Mouse (Mus musculus): ENCODE measurements at regions not wholly inside any gene's neighbourhood (a gene's known extent, or its start where the extent isn't known, plus 50 kb on each side); places are given as distances from the start of the nearest gene placed in this dataset.
"Not testable (repeated sequence)": the region's sequence is repeated elsewhere in the genome, so short reads cannot be mapped to it uniquely, and the experiment has no call there.

- ATAC-seq (replicated peaks; ENCODE audit: poor library complexity) = no peak
These were observed 116.4 kb upstream of the Tet2 start for GRCm38 (mm10) chr3:133661303-133661702.

GRCm38 (mm10) chr3:133664914-133665313 is 120.0 kb upstream of the Tet2 start:
- ATAC-seq (replicated peaks; ENCODE audit: poor library complexity) = no peak

GRCm38 (mm10) chr3:133665425-133666317 is 120.7 kb upstream of the Tet2 start:
- ATAC-seq (replicated peaks; ENCODE audit: poor library complexity) = no peak

GRCm38 (mm10) chr3:133672742-133673447 is 128.0 kb upstream of the Tet2 start:
- peak; percentile 61 for ATAC-seq (replicated peaks; ENCODE audit: poor library complexity)

- no peak for ATAC-seq (replicated peaks; ENCODE audit: poor library complexity)
These were observed 133.0 kb upstream of the Tet2 start for GRCm38 (mm10) chr3:133677892-133678291.

GRCm38 (mm10) chr3:133679891-133680290 is 135.0 kb upstream of the Tet2 start:
- peak; percentile 44 for ATAC-seq (replicated peaks; ENCODE audit: poor library complexity)

- ATAC-seq (replicated peaks; ENCODE audit: poor library complexity) = peak; percentile 67
These were observed 135.4 kb upstream of the Tet2 start for GRCm38 (mm10) chr3:133680343-133680742.

- no peak for ATAC-seq (replicated peaks; ENCODE audit: poor library complexity)
These were observed 135.9 kb upstream of the Tet2 start for GRCm38 (mm10) chr3:133680805-133681204.

- ATAC-seq (replicated peaks; ENCODE audit: poor library complexity) = no peak
These were observed 139.3 kb upstream of the Tet2 start for GRCm38 (mm10) chr3:133684196-133684743.

GRCm38 (mm10) chr3:133684747-133685146 is 139.8 kb upstream of the Tet2 start:
- no peak for ATAC-seq (replicated peaks; ENCODE audit: poor library complexity)

GRCm38 (mm10) chr3:133685393-133685792 is 140.5 kb upstream of the Tet2 start:
- no peak for ATAC-seq (replicated peaks; ENCODE audit: poor library complexity)

GRCm38 (mm10) chr3:133694057-133694456 is 149.1 kb upstream of the Tet2 start:
- ATAC-seq (replicated peaks; ENCODE audit: poor library complexity) = no peak

GRCm38 (mm10) chr3:133696122-133696521 is 151.2 kb upstream of the Tet2 start:
- 0 out of 2 replicates have a peak, but pooled peaks have one; percentile 26 for ATAC-seq (replicated peaks; ENCODE audit: poor library complexity)

GRCm38 (mm10) chr3:133704849-133705248 is 159.9 kb upstream of the Tet2 start:
- ATAC-seq (replicated peaks; ENCODE audit: poor library complexity) = not testable (repeated sequence)

- peak; percentile 88 for ATAC-seq (replicated peaks; ENCODE audit: poor library complexity)
These were observed 166.6 kb upstream of the Tet2 start for GRCm38 (mm10) chr3:133711518-133711917.

- ATAC-seq (replicated peaks; ENCODE audit: poor library complexity) = no peak
These were observed 177.8 kb upstream of the Tet2 start for GRCm38 (mm10) chr3:133722550-133723290.

GRCm38 (mm10) chr3:133726831-133727230 is 181.9 kb upstream of the Tet2 start:
- no peak for ATAC-seq (replicated peaks; ENCODE audit: poor library complexity)

- ATAC-seq (replicated peaks; ENCODE audit: poor library complexity) = no peak
These were observed 190.7 kb upstream of the Tet2 start for GRCm38 (mm10) chr3:133735603-133736002.

- no peak for ATAC-seq (replicated peaks; ENCODE audit: poor library complexity)
These were observed 194.0 kb upstream of the Tet2 start for GRCm38 (mm10) chr3:133738936-133739335.

GRCm38 (mm10) chr3:133744552-133745118 is 199.7 kb upstream of the Tet2 start:
- no peak for ATAC-seq (replicated peaks; ENCODE audit: poor library complexity)

Data from megakaryocyte progenitor cell, adult 5-6 weeks (primary cell).